Mouse (Mus musculus) limb, embryonic 10.5 days (tissue): ENCODE data around the gene Parp11. TPM values are rescaled to one million over a fixed set of nuclear protein-coding genes. Genes with fewer than 3 reads are reported as not detected.
A peak's percentile ranks its signal among the peaks of the same experiment; 100 is the strongest.

Source experiments
- DNase-seq: peaks from one replicate; pipeline ENCODE4 v3.0.0-alpha.2; 2017; ENCODE audit warnings: low spot score
- H3K27ac ChIP-seq: fragments of 300-500 bp; sonication (generic); 2 replicates; pipeline ENCODE4 v1.5.1; 2016; ENCODE audit warnings: mild to moderate bottlenecking
- H3K27me3 ChIP-seq: fragments of 300-500 bp; sonication (generic); 2 replicates; pipeline ENCODE4 v1.6.1; 2016; ENCODE audit warnings: low read depth, mild to moderate bottlenecking; ENCODE audit not compliant: poor library complexity, severe bottlenecking
- H3K36me3 ChIP-seq: fragments of 300-500 bp; sonication (generic); 2 replicates; pipeline ENCODE4 v1.6.1; 2016; ENCODE audit warnings: mild to moderate bottlenecking, moderate library complexity
- H3K4me1 ChIP-seq: fragments of 300-500 bp; sonication (generic); 2 replicates; pipeline ENCODE4 v1.6.1; 2016
- H3K4me3 ChIP-seq: fragments of 300-500 bp; sonication (generic); 2 replicates; pipeline ENCODE4 v1.5.1; 2016; ENCODE audit warnings: mild to moderate bottlenecking, moderate library complexity
- H3K9me3 ChIP-seq: fragments of 300-500 bp; sonication (generic); replicated peaks from 2 replicates; pipeline ENCODE4 v1.6.1; 2016; ENCODE audit warnings: mild to moderate bottlenecking
- WGBS: fragments of 180-500 bp; shearing (Covaris S2); methylation state at CpG from one replicate; pipeline ENCODE4 v1.1.7; 2016; 5-methylcytosine and 5-hydroxymethylcytosine counted together
- polyA plus RNA-seq: library from polyadenylated mRNA; unstranded; fragments of >200 nt; fragmentation: Nextera tagmentation; extraction: Ambion mirVana; gene quantifications from 2 replicates; pipeline ENCODE4 v1.2.1, GENCODE M21; 2016

Gene Parp11
- polyA plus RNA-seq, 1 experiment from 2014 or later = 29.6 TPM

- Histone ChIP-seq H3K27ac (0 out of 2 replicates have a peak overlapping the region, but pooled peaks have one; percentile 14), H3K4me1 (peaks cover 14% of the 10 kb centered on the region; the same call in 1 of the 2 replicates), H3K4me3 (no peak overlapping the region), H3K9me3 (no peaks in the 10 kb centered on the region), H3K36me3 (no peaks in the 10 kb centered on the region), H3K27me3 (peaks cover 16% of the 10 kb centered on the region)
- 38% methylated on average over 18 of the region's 18 CpGs for WGBS
- peak; percentile 68 for DNase-seq
Measured at GRCm38 (mm10) chr6:127541617-127542374, 95.2 kb downstream of the Parp11 start.

Other genes starting within 250 kb of the Parp11 start
- 1.8 and 2.1 TPM in 2 replicates for gene Cracr2a, start 114.5 kb downstream of the Parp11 start, polyA plus RNA-seq